Mouse (Mus musculus) splenic B cell, adult 2 months (primary cell): ENCODE measurements at regions not wholly inside any gene's neighbourhood (a gene's known extent, or its start where the extent isn't known, plus 50 kb on each side); places are given as distances from the start of the nearest gene placed in this dataset.
A peak's percentile ranks its signal among the peaks of the same experiment; 100 is the strongest.
"Not testable (repeated sequence)": the region's sequence is repeated elsewhere in the genome, so short reads cannot be mapped to it uniquely, and the experiment has no call there.

Experiments
- DNase-seq: peaks from one replicate; pipeline ENCODE4 v3.0.0-alpha.2; 2011; ENCODE audit warnings: low read depth, low spot score
- H3K27me3 ChIP-seq: 2 replicates; pipeline ENCODE4 v1.6.1; 2012; ENCODE audit warnings: mild to moderate bottlenecking, low read length, moderate library complexity, mixed read lengths; ENCODE audit not compliant: control insufficient read depth, poor library complexity, insufficient read depth, severe bottlenecking
- H3K36me3 ChIP-seq: 2 replicates; pipeline ENCODE4 v1.6.1; 2012; ENCODE audit warnings: mild to moderate bottlenecking, low read length, moderate library complexity, mixed read lengths; ENCODE audit not compliant: control insufficient read depth, poor library complexity, insufficient read depth, severe bottlenecking

- not testable (repeated sequence) for H3K27me3 ChIP-seq, DNase-seq, H3K36me3 ChIP-seq
Measured at GRCm38 (mm10) chr10:38704762-38705130, 116.8 kb downstream of the Rfpl4b start.

- DNase-seq, result no peak
- no peaks in the 10 kb centered on the region for H3K36me3 ChIP-seq
Measured at GRCm38 (mm10) chr10:38703954-38704761, 117.4 kb downstream of the Rfpl4b start.

GRCm38 (mm10) chr10:38677453-38677852 lies 144.1 kb downstream of the Rfpl4b start:
- H3K27me3 ChIP-seq, result no peaks in the 10 kb centered on the region
- no peaks in the 10 kb centered on the region for H3K36me3 ChIP-seq
- DNase-seq, result no peak

More at GRCm38 (mm10) chr10:38703954-38704761, 117.4 kb downstream of the Rfpl4b start:
- no peaks in the 10 kb centered on the region for H3K27me3 ChIP-seq

- no peak for DNase-seq
- no peaks in the 10 kb centered on the region for H3K36me3 ChIP-seq
- H3K27me3 ChIP-seq, result no peaks in the 10 kb centered on the region
Measured at GRCm38 (mm10) chr10:38668610-38669009, 153.0 kb downstream of the Rfpl4b start.

GRCm38 (mm10) chr10:38667841-38668240 lies 153.7 kb downstream of the Rfpl4b start:
- Histone ChIP-seq H3K27me3 (no peaks in the 10 kb centered on the region), H3K36me3 (no peaks in the 10 kb centered on the region)
- DNase-seq, result no peak

GRCm38 (mm10) chr10:38635695-38636094 lies 185.9 kb downstream of the Rfpl4b start:
- Histone ChIP-seq H3K36me3 (no peaks in the 10 kb centered on the region), H3K27me3 (no peaks in the 10 kb centered on the region)
- peak; percentile 30 for DNase-seq

- no peak for DNase-seq
- no peaks in the 10 kb centered on the region for H3K36me3 ChIP-seq
- H3K27me3 ChIP-seq, result no peaks in the 10 kb centered on the region
Measured at GRCm38 (mm10) chr10:38629907-38630505, 191.6 kb downstream of the Rfpl4b start.

GRCm38 (mm10) chr10:38623399-38623798 lies 198.2 kb downstream of the Rfpl4b start:
- DNase-seq, result peak; percentile 50
- Histone ChIP-seq H3K36me3 (no peaks in the 10 kb centered on the region), H3K27me3 (no peaks in the 10 kb centered on the region)

- no peaks in the 10 kb centered on the region for H3K27me3 ChIP-seq
- no peaks in the 10 kb centered on the region for H3K36me3 ChIP-seq
- no peak for DNase-seq
Measured at GRCm38 (mm10) chr10:38609606-38610510, 211.7 kb downstream of the Rfpl4b start.

- Histone ChIP-seq H3K27me3 (no peaks in the 10 kb centered on the region), H3K36me3 (no peaks in the 10 kb centered on the region)
- no peak for DNase-seq
Measured at GRCm38 (mm10) chr10:38586061-38586460, 235.5 kb downstream of the Rfpl4b start.

GRCm38 (mm10) chr10:38575726-38576125 lies 245.9 kb downstream of the Rfpl4b start:
- DNase-seq, result no peak
- H3K36me3 ChIP-seq, result no peaks in the 10 kb centered on the region
- no peaks in the 10 kb centered on the region for H3K27me3 ChIP-seq

GRCm38 (mm10) chr10:38573728-38574127 lies 247.9 kb downstream of the Rfpl4b start:
- H3K36me3 ChIP-seq, result no peaks in the 10 kb centered on the region
- DNase-seq, result no peak
- no peaks in the 10 kb centered on the region for H3K27me3 ChIP-seq

- no peaks in the 10 kb centered on the region for H3K27me3 ChIP-seq
- no peak for DNase-seq
- no peaks in the 10 kb centered on the region for H3K36me3 ChIP-seq
Measured at GRCm38 (mm10) chr10:38573146-38573545, 248.4 kb downstream of the Rfpl4b start.

GRCm38 (mm10) chr10:38567270-38567669 lies 254.3 kb downstream of the Rfpl4b start:
- no peaks in the 10 kb centered on the region for H3K27me3 ChIP-seq
- no peaks in the 10 kb centered on the region for H3K36me3 ChIP-seq
- no peak for DNase-seq

GRCm38 (mm10) chr10:38566361-38566760 lies 255.2 kb downstream of the Rfpl4b start:
- no peak for DNase-seq
- H3K36me3 ChIP-seq, result no peaks in the 10 kb centered on the region
- H3K27me3 ChIP-seq, result no peaks in the 10 kb centered on the region
